Mouse (Mus musculus) thymus, adult 2 months (tissue): ENCODE results near the gene Zfp553.

Source experiments
- CTCF ChIP-seq: fragments of 200-500 bp; IDR thresholded peaks from 2 replicates; pipeline ENCODE4 v1.5.1; 2012; ENCODE audit warnings: mild to moderate bottlenecking, control low read depth, low read length, moderate library complexity, borderline replicate concordance; ENCODE audit not compliant: control insufficient read depth, poor library complexity, insufficient read depth; ENCODE audit errors: extremely low read depth
- POLR2A ChIP-seq: fragments of 200-500 bp; IDR thresholded peaks from 2 replicates; pipeline ENCODE4 v1.6.1; 2012; ENCODE audit warnings: mild to moderate bottlenecking, low read length, control low read depth, moderate library complexity; ENCODE audit not compliant: control insufficient read depth, poor library complexity, insufficient read depth; ENCODE audit errors: extremely low read depth

DNA sequence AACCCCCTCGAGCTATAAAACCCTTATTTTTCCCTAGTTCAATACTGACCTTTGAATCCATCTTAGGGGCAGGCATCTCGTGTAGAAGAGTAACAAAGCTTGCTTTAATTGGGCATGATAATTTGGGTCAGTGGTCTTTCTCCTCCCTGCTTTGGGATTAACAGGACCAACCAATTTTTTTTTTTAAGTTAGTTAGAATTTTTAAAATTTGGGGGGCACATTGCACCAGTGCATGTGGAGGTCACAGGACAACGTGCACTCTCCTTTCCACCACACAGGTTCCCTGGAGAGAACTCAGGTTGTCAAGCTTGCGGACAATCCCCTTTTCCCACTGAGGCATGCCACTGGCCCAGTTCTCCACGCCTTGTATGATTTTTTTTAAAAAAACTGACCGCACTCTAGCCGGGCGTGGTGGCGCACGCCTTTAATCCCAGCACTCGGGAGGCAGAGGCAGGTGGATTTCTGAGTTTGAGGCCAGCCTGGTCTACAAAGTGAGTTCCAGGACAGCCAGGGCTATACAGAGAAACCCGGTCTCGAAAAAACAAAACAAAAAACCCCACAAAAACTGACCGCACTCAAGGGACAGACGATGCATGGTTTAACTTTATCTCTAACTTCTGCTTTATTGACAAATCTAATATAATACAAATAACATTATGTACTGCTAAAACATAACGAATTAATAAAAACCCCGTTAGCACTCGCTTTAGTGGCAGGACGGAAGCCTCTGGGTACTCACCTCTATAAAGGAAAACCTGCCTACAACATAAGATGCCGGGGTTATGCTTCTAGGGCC, 837 bp upstream of the Zfp553 start:
- TF ChIP-seq POLR2A (no peak), CTCF (no peak)
